Mouse (Mus musculus): ENCODE data around the gene Foxp1.

DNA sequence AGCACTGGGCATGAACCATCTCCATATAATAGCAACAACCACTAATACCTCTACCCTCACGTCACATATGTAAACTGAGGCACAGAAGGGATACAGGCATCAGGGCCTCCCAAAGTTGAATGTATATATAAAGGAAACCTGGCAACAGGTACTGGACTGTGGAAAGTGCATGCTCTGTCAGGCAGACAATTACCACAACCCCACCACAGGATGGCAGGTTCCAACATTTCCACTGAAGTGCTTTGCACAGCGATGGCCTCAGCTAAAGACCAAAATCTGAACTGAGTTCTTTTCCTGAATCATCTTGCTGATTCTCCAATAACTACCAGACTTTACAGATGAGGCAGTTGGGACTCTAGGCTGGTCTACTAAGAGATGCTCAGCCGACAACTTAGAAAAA lies 217.3 kb downstream of the Foxp1 start:
- no peak for TF ChIP-seq CTCF (IDR thresholded peaks at IDR 0.05; ENCODE audit: borderline replicate concordance, control insufficient read depth, extremely low read depth, insufficient read depth, low read length, poor library complexity)
- TF ChIP-seq POLR2A (IDR thresholded peaks at IDR 0.05; ENCODE audit: control insufficient read depth, extremely low read depth, insufficient read depth, low read length, poor library complexity): no peak
